ENCODE assay signal across 8 mouse cellular contexts in the genomic region with DNA sequence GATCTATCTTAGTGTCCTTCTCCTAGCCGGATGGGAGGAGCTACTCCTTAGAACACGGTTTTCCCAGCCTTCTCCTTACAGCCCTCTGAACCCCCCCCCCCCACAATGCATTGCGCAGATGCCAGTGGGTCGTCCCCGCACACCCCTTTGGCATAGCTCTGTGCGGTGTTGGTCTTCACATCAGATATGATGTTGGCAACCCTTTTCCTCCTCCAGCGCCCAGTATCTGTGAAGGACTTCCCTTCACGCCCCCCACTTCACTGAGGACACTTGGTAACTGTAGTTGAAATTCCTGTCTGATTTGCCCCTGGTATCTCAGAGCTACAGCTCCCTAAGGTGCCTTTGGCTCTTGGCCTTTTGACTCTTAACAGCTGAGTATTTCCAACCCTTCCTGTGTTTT. TPM values are rescaled to one million over a fixed set of nuclear protein-coding genes. Genes with fewer than 3 reads are reported as not detected.
DNase-seq lines count a peak whose midpoint lies in the region; ATAC-seq lines count a peak whose summit lies in the region.

No protein-coding gene starts in this region.

- no peak overlapping the region for H3K9ac ChIP-seq in neural tube, embryonic 15.5 days (replicated peaks)

- no peak for ATAC-seq in neural tube, embryonic 15.5 days (ENCODE audit: low FRiP score)

- H3K9me3 ChIP-seq in heart, embryonic 10.5 days = no peaks in the 10 kb centered on the region
- H3K9me3 ChIP-seq in neural tube, embryonic 15.5 days (replicated peaks) = no peaks in the 10 kb centered on the region

- peaks cover 13% of the 10 kb centered on the region; the same call in 1 of the 2 replicates for H3K27me3 ChIP-seq in heart, embryonic 10.5 days (ENCODE audit: insufficient read depth, poor library complexity, severe bottlenecking)
- peaks cover 12% of the 10 kb centered on the region for H3K27me3 ChIP-seq in neural tube, embryonic 15.5 days (replicated peaks)

- peak overlapping the region; percentile 87; the same call in 1 of the 2 replicates for H3K4me2 ChIP-seq in neural tube, embryonic 15.5 days

- no peak overlapping the region for H3K4me3 ChIP-seq in heart, embryonic 10.5 days
- H3K4me3 ChIP-seq in neural tube, embryonic 15.5 days (replicated peaks) = no peak overlapping the region

- intact Hi-C loops in left cerebral cortex, postnatal 10 days (cut with DNase I) = no loop called here

- peaks cover 14% of the 10 kb centered on the region for H3K4me1 ChIP-seq in heart, embryonic 10.5 days
- peaks cover 31% of the 10 kb centered on the region for H3K4me1 ChIP-seq in neural tube, embryonic 15.5 days

- DNase-seq in heart, adult 11 months = peak; percentile 84
- no peak for DNase-seq in heart, embryonic 10.5 days (ENCODE audit: low spot score)
- DNase-seq in neural tube, embryonic 10.5 days (ENCODE audit: extremely low spot score, low spot score) = no peak
- peak; percentile 79 for DNase-seq in lung, postnatal 36 days
- DNase-seq in right cerebral cortex, postnatal 25 days = no peak
- DNase-seq in left cerebral cortex, postnatal 10 days (ENCODE audit: extremely low spot score in 1 of 2, low spot score in 2 of 2) = no peak
- no peak for DNase-seq in right cerebral cortex, adult 2 months (ENCODE audit: low spot score in 2 of 2)

- H3K36me3 ChIP-seq in heart, embryonic 10.5 days = peaks cover 21% of the 10 kb centered on the region
- H3K36me3 ChIP-seq in neural tube, embryonic 15.5 days = peaks cover 17% of the 10 kb centered on the region

- no peak overlapping the region for H3K27ac ChIP-seq in heart, embryonic 10.5 days
- H3K27ac ChIP-seq in neural tube, embryonic 15.5 days (replicated peaks) = no peak overlapping the region

- 77% methylated on average over 8 of the region's 8 CpGs for WGBS in heart, embryonic 10.5 days
- WGBS in neural tube, embryonic 15.5 days = 84% methylated on average over 8 of the region's 8 CpGs

RNA-seq across cellular contexts. Expression of gene Spry1, which starts 4.2 kb away (rescaled TPM):
- polyA plus RNA-seq in heart, embryonic 10.5 days (2016; fragmentation: Nextera tagmentation; extraction: Ambion mirVana) = 5.3 and 8.1 TPM in 2 replicates
- 5.9 and 6.3 TPM in 2 replicates for polyA plus RNA-seq in neural tube, embryonic 15.5 days (2015; fragmentation: Nextera tagmentation; extraction: Ambion mirVana)
- total RNA-seq in left cerebral cortex, postnatal 10 days (2021) = 10 to 100 TPM; 15.3 to 16.0 TPM

Comparison
In these comparisons a context has a peak if more than half of its experiments do, and no peak if none do; other contexts are left out.
1. DNase-seq: peak in heart, adult 11 months (single experiment) and lung, postnatal 36 days (single experiment); none in heart, embryonic 10.5 days (single experiment), neural tube, embryonic 10.5 days (single experiment), right cerebral cortex, postnatal 25 days (single experiment), left cerebral cortex, postnatal 10 days (0 of 2) and right cerebral cortex, adult 2 months (0 of 2).